Mouse (Mus musculus) cerebellum, adult 2 months (tissue): ENCODE results near the gene Izumo4.

ENCODE experiments used
- CTCF ChIP-seq: fragments of 200-500 bp; IDR thresholded peaks from 2 replicates; pipeline ENCODE4 v1.5.1; 2011; ENCODE audit warnings: low read depth, mild to moderate bottlenecking, control low read depth, low read length, moderate library complexity, borderline replicate concordance; ENCODE audit not compliant: insufficient read depth
- POLR2A ChIP-seq: fragments of 200-500 bp; IDR thresholded peaks from 2 replicates; pipeline ENCODE4 v1.6.1; 2011; ENCODE audit warnings: low read length, control low read depth, borderline replicate concordance; ENCODE audit not compliant: insufficient read depth

DNA sequence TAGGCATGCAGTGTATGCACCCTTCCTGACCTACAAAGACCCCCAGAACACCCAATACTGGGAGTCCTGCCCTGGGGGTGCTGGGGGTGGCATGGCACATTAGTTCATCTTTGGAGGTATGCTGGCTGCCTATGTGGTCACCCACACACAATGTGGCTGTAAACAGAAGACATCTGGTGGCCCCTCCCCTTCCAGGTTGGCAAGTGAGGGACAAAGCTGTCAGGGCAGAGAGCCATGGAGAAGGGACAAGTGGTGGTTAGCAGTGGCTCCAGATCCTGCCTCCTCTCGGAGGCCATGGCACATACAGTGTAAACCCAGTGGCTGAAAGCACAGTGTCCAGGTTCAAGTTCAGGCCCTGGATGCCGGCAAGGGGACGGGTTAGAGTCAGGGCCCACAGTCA is 15.4 kb upstream of the Izumo4 start:
- TF ChIP-seq POLR2A (no peak), CTCF (no peak)
